Mouse (Mus musculus): ENCODE measurements around the gene Kirrel. TPM values are rescaled to one million over a fixed set of nuclear protein-coding genes. Genes with fewer than 3 reads are reported as not detected.
A peak's percentile ranks its signal among the peaks of the same experiment; 100 is the strongest.

The Kirrel gene
- polyA plus RNA-seq (2015; fragmentation: Nextera tagmentation; extraction: Ambion mirVana): 5.6 and 6.9 TPM in 2 replicates

DNA sequence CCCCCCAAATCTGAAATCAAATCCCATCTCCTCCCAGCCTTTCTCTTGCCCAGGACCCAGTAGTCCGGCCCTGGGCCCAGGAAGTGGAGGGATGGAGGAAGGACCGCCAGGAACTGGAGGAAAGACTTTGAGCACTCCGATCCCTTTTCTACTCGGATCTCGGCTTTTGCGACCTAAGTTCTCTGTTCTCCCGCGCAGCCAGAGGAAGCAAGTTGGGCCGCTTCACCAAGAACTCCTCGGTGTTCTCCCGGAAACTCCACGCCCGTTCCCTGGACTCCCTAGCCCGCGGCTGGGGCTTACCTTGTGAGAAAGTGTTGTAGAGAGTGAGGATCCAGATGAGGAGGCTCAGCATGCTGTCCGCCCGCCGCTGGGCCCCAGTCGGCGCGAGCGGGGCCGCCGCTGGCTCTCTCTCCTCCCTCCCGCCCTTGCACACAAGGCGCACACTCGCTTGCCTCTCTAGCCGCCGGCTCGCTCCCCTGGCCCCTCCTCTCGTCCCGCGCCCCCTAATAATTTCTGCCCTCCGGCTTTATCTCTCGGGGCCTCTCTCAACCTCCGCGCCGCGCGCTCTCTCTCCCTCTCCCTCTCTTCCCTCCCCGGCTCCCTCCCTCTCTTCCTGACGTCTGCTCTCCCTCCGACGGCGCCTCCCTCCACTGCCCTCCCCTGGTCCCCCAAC, at the start of gene Kirrel:
Gene Kirrel (minus strand): TSS at position 652 of the 673 bp plus-strand sequence.
- H3K9me3 ChIP-seq (replicated peaks; ENCODE audit: control insufficient read depth, low read length, poor library complexity, severe bottlenecking): no peaks in the 10 kb centered on the region
- no peaks in the 10 kb centered on the region for H3K36me3 ChIP-seq (ENCODE audit: control insufficient read depth, insufficient read depth, low read length)
- ATAC-seq: peak; percentile 82
- peak within 1 kb of the TSS; percentile 84 for H3K27ac ChIP-seq (ENCODE audit: low read length)
- peaks cover 2% of the 10 kb centered on the region; the same call in 1 of the 2 replicates for H3K27me3 ChIP-seq (ENCODE audit: control insufficient read depth, insufficient read depth, low read depth, low read length)
- H3K4me2 ChIP-seq (ENCODE audit: low read length): peak within 1 kb of the TSS; percentile 76
- H3K4me1 ChIP-seq (ENCODE audit: control insufficient read depth, insufficient read depth, low read length): peaks cover 39% of the 10 kb centered on the region
- H3K4me3 ChIP-seq (ENCODE audit: low read depth, low read length): peak within 1 kb of the TSS; percentile 64
- 0% methylated on average over 42 of the region's 45 CpGs for WGBS
- peak within 1 kb of the TSS; percentile 75 for H3K9ac ChIP-seq (ENCODE audit: low read depth, low read length)

- Histone ChIP-seq H3K36me3 (ENCODE audit: control insufficient read depth, insufficient read depth, low read length) (no peaks in the 10 kb centered on the region), H3K27me3 (ENCODE audit: control insufficient read depth, insufficient read depth, low read depth, low read length) (no peaks in the 10 kb centered on the region), H3K27ac (ENCODE audit: low read length) (no peak overlapping the region), H3K4me2 (ENCODE audit: low read length) (no peak overlapping the region), H3K9me3 (replicated peaks; ENCODE audit: control insufficient read depth, low read length, poor library complexity, severe bottlenecking) (no peaks in the 10 kb centered on the region), H3K4me1 (ENCODE audit: control insufficient read depth, insufficient read depth, low read length) (no peaks in the 10 kb centered on the region), H3K4me3 (ENCODE audit: low read depth, low read length) (no peak overlapping the region), H3K9ac (ENCODE audit: low read depth, low read length) (no peak overlapping the region)
- 89% methylated on average over 4 of the region's 4 CpGs for WGBS
- no peak for ATAC-seq
Measured at GRCm38 (mm10) chr3:87223636-87224035, 49.1 kb upstream of the Kirrel start.

DNA sequence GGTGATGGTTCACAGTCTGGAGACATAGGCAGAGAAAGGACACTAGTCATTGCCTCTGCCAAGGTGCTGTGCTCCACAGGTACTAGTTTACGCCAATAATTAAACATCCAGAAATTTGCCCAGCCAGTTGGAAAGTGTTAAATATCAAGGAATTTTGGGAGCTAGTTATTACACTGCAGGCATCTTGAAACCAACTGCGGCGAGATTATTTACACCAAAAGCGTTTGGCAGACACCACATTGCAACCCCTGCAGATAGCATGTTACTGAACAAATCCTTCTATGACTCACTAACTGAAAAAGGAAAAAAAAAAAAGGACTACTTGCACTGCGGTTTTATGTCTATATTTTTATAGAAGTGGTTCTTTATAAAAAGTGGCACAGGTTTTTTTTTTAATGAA, 47.8 kb upstream of the Kirrel start:
- H3K9ac ChIP-seq (ENCODE audit: low read depth, low read length): no peak overlapping the region
- no peak for ATAC-seq

GRCm38 (mm10) chr3:87215176-87215575, 40.6 kb upstream of the Kirrel start:
- no peak for ATAC-seq
- Histone ChIP-seq H3K9ac (ENCODE audit: low read depth, low read length) (no peak overlapping the region), H3K4me1 (ENCODE audit: control insufficient read depth, insufficient read depth, low read length) (no peaks in the 10 kb centered on the region), H3K27me3 (ENCODE audit: control insufficient read depth, insufficient read depth, low read depth, low read length) (no peaks in the 10 kb centered on the region), H3K4me2 (ENCODE audit: low read length) (no peak overlapping the region), H3K9me3 (replicated peaks; ENCODE audit: control insufficient read depth, low read length, poor library complexity, severe bottlenecking) (no peaks in the 10 kb centered on the region), H3K36me3 (ENCODE audit: control insufficient read depth, insufficient read depth, low read length) (no peaks in the 10 kb centered on the region), H3K4me3 (ENCODE audit: low read depth, low read length) (no peak overlapping the region), H3K27ac (ENCODE audit: low read length) (no peak overlapping the region)
- WGBS: 77% methylated on average over 11 of the region's 11 CpGs

More for the DNA sequence above, 47.8 kb upstream of the Kirrel start:
- Histone ChIP-seq H3K4me3 (ENCODE audit: low read depth, low read length) (no peak overlapping the region), H3K9me3 (replicated peaks; ENCODE audit: control insufficient read depth, low read length, poor library complexity, severe bottlenecking) (no peaks in the 10 kb centered on the region), H3K36me3 (ENCODE audit: control insufficient read depth, insufficient read depth, low read length) (no peaks in the 10 kb centered on the region), H3K4me2 (ENCODE audit: low read length) (no peak overlapping the region), H3K27ac (ENCODE audit: low read length) (no peak overlapping the region), H3K27me3 (ENCODE audit: control insufficient read depth, insufficient read depth, low read depth, low read length) (no peaks in the 10 kb centered on the region), H3K4me1 (ENCODE audit: control insufficient read depth, insufficient read depth, low read length) (no peaks in the 10 kb centered on the region)
- WGBS: 84% methylated on average over 5 of the region's 5 CpGs

DNA sequence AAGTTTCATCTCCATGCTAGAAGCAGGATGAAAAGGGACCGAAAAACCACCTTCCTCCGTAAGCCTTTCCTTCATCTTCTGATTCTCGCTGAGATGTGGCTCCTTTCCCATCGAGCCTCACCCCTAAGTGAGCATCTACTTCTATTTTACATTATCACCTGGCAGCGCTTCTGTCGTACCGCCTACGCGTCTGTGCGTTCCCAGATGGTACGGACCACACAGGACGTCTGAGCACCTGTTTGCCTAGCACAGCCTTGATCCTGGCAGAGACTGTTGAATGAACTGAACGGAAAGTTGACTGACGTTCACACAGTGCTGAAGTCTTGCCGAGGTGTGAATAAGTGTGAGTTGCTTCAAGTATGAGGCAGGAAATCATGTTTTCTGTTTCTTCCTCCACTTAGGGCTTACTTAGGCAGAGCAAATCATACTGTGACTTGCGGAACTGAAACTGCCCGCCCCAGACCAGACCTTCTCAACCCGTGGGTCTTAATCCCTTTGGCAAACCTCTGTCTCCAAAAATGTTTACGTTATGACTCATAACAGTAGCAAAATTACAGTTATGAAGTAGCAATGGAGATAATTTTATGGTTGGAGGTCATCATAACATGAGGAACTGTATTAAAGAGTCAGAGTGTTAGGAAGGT, 39.8 kb upstream of the Kirrel start:
- no peaks in the 10 kb centered on the region for H3K27me3 ChIP-seq (ENCODE audit: control insufficient read depth, insufficient read depth, low read depth, low read length)
- no peak overlapping the region for H3K27ac ChIP-seq (ENCODE audit: low read length)
- ATAC-seq: no peak
- no peak overlapping the region for H3K9ac ChIP-seq (ENCODE audit: low read depth, low read length)
- WGBS: 91% methylated on average over 19 of the region's 19 CpGs
- H3K36me3 ChIP-seq (ENCODE audit: control insufficient read depth, insufficient read depth, low read length): no peaks in the 10 kb centered on the region
- no peak overlapping the region for H3K4me2 ChIP-seq (ENCODE audit: low read length)
- no peaks in the 10 kb centered on the region for H3K4me1 ChIP-seq (ENCODE audit: control insufficient read depth, insufficient read depth, low read length)
- H3K4me3 ChIP-seq (ENCODE audit: low read depth, low read length): no peak overlapping the region
- H3K9me3 ChIP-seq (replicated peaks; ENCODE audit: control insufficient read depth, low read length, poor library complexity, severe bottlenecking): no peaks in the 10 kb centered on the region

DNA sequence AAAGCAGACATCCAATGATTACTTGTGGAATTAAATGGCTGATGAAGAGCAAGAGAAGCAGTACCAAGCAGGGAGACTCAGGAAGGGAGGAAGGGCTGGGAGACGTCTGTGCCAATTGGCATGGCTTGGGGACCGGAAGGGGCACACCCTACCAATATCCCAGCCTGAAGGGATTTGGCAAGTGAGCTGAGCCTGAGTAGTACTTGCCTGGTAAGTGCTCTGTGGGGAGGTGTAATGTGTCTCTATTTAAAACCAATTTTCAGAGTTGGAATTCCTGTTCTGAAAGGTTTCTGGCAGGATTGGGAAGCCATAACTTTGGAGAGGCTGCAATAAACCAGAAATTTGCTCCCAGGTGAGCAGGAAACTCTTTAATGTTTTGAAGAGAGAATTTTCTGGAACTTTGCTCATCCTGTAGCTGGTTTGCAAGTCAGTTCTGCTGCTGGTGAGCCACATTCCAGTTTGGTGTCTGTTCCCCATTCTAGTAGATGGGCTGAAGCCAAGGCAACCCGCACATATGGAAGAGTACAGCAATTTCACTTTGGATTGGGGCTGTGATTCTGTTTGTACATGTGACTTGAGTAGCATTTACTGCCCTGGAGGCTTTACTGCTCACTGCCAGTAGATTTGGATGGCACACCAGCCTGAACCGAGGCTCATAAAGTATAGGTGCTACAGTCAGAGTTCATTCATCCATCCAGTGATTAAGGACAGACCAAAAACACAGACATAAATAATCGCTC, 32.0 kb upstream of the Kirrel start:
- no peaks in the 10 kb centered on the region for H3K27me3 ChIP-seq (ENCODE audit: control insufficient read depth, insufficient read depth, low read depth, low read length)
- H3K9me3 ChIP-seq (replicated peaks; ENCODE audit: control insufficient read depth, low read length, poor library complexity, severe bottlenecking): no peaks in the 10 kb centered on the region
- no peaks in the 10 kb centered on the region for H3K4me1 ChIP-seq (ENCODE audit: control insufficient read depth, insufficient read depth, low read length)
- no peak overlapping the region for H3K27ac ChIP-seq (ENCODE audit: low read length)
- H3K4me2 ChIP-seq (ENCODE audit: low read length): no peak overlapping the region
- H3K36me3 ChIP-seq (ENCODE audit: control insufficient read depth, insufficient read depth, low read length): no peaks in the 10 kb centered on the region
- H3K9ac ChIP-seq (ENCODE audit: low read depth, low read length): no peak overlapping the region
- WGBS: 82% methylated on average over 5 of the region's 5 CpGs
- no peak for ATAC-seq
- H3K4me3 ChIP-seq (ENCODE audit: low read depth, low read length): no peak overlapping the region

GRCm38 (mm10) chr3:87196637-87197036, 22.1 kb upstream of the Kirrel start:
- Histone ChIP-seq H3K4me3 (ENCODE audit: low read depth, low read length) (no peak overlapping the region), H3K4me2 (ENCODE audit: low read length) (no peak overlapping the region), H3K4me1 (ENCODE audit: control insufficient read depth, insufficient read depth, low read length) (no peaks in the 10 kb centered on the region), H3K36me3 (ENCODE audit: control insufficient read depth, insufficient read depth, low read length) (no peaks in the 10 kb centered on the region), H3K9me3 (replicated peaks; ENCODE audit: control insufficient read depth, low read length, poor library complexity, severe bottlenecking) (no peaks in the 10 kb centered on the region), H3K27ac (ENCODE audit: low read length) (no peak overlapping the region), H3K27me3 (ENCODE audit: control insufficient read depth, insufficient read depth, low read depth, low read length) (no peaks in the 10 kb centered on the region), H3K9ac (ENCODE audit: low read depth, low read length) (no peak overlapping the region)
- no peak for ATAC-seq
- 40% methylated on average over 6 of the region's 6 CpGs for WGBS

DNA sequence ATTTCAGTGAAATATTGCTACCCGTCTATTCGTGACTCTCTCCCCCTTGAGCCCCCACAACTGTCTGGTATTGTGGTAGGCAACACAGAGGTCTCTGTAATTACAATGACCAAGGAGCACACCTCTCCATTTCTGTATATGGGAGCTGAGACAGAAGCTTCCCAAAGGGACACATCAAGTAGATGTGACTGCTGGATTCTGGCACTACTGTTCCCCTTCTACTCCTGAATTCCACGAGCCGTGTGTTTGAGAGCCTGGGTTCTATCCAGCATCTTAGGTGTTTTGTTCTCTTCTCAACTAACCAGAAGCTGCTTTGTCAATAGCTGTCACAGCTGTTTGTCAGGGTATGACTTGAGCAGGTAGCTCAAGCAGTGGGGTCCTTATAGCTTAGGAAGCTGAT, 20.5 kb upstream of the Kirrel start:
- Histone ChIP-seq H3K27me3 (ENCODE audit: control insufficient read depth, insufficient read depth, low read depth, low read length) (no peaks in the 10 kb centered on the region), H3K4me1 (ENCODE audit: control insufficient read depth, insufficient read depth, low read length) (no peaks in the 10 kb centered on the region), H3K4me3 (ENCODE audit: low read depth, low read length) (no peak overlapping the region), H3K36me3 (ENCODE audit: control insufficient read depth, insufficient read depth, low read length) (no peaks in the 10 kb centered on the region), H3K9ac (ENCODE audit: low read depth, low read length) (no peak overlapping the region), H3K4me2 (ENCODE audit: low read length) (no peak overlapping the region), H3K9me3 (replicated peaks; ENCODE audit: control insufficient read depth, low read length, poor library complexity, severe bottlenecking) (no peaks in the 10 kb centered on the region), H3K27ac (ENCODE audit: low read length) (no peak overlapping the region)
- no peak for ATAC-seq
- WGBS: 89% methylated on average over 4 of the region's 4 CpGs

DNA sequence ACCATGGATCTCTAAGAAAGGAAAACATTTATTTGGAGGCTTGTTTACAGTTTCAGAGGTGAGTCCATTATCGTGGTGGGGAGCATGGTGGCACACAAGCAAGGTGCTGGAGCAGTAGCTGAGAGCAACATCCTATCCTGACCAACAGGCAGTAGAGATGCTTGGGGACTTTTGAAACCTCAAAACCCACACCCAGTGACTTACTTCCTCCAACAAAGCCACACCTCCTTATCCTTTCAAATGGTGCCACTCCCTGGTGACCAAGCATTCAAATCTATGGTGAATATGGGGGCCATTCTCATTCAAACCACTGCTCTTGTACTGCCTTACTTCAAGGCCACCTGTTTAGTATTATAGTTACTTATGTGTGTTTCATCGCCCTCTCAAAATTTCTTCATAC, 20.0 kb upstream of the Kirrel start:
- no peaks in the 10 kb centered on the region for H3K27me3 ChIP-seq (ENCODE audit: control insufficient read depth, insufficient read depth, low read depth, low read length)
- no peak overlapping the region for H3K9ac ChIP-seq (ENCODE audit: low read depth, low read length)
- H3K36me3 ChIP-seq (ENCODE audit: control insufficient read depth, insufficient read depth, low read length): no peaks in the 10 kb centered on the region
- H3K4me2 ChIP-seq (ENCODE audit: low read length): no peak overlapping the region
- 81% methylated on average over 2 of the region's 2 CpGs for WGBS
- H3K9me3 ChIP-seq (replicated peaks; ENCODE audit: control insufficient read depth, low read length, poor library complexity, severe bottlenecking): no peaks in the 10 kb centered on the region
- ATAC-seq: no peak
- no peaks in the 10 kb centered on the region for H3K4me1 ChIP-seq (ENCODE audit: control insufficient read depth, insufficient read depth, low read length)
- no peak overlapping the region for H3K4me3 ChIP-seq (ENCODE audit: low read depth, low read length)
- no peak overlapping the region for H3K27ac ChIP-seq (ENCODE audit: low read length)

Measured in midbrain, embryonic 16.5 days (tissue).